Mouse (Mus musculus): ENCODE data around the gene Rgs10. TPM values are rescaled to one million over a fixed set of nuclear protein-coding genes. Genes with fewer than 3 reads are reported as not detected.

Gene Rgs10
- polyA plus RNA-seq, 1 experiment = 9.0 TPM

- no peak for TF ChIP-seq CTCF (IDR thresholded peaks at IDR 0.05; ENCODE audit: extremely low read depth, insufficient read length, insufficient replicate concordance, low read depth, low read length)
- no peak for TF ChIP-seq POLR2A (IDR thresholded peaks at IDR 0.05; ENCODE audit: low read depth, low read length)
- H3K36me3 ChIP-seq (ENCODE audit: control insufficient read depth, insufficient read depth, low read length) = no peaks in the 10 kb centered on the region
- H3K27ac ChIP-seq (ENCODE audit: insufficient read depth, low read depth, low read length) = peak overlapping the region; percentile 68
- H3K27me3 ChIP-seq (ENCODE audit: control insufficient read depth, insufficient read depth, low read length) = no peaks in the 10 kb centered on the region
- 40% methylated on average over 5 of the region's 5 CpGs for WGBS
- H3K4me3 ChIP-seq (ENCODE audit: low read depth, low read length) = no peak overlapping the region
- H3K4me1 ChIP-seq (ENCODE audit: control insufficient read depth, insufficient read depth, insufficient read length, low read length) = peaks cover 8% of the 10 kb centered on the region
Observed at GRCm38 (mm10) chr7:128392972-128393314, 25.6 kb downstream of the Rgs10 start.

- H3K27me3 ChIP-seq (ENCODE audit: control insufficient read depth, insufficient read depth, low read length) = no peaks in the 10 kb centered on the region
- peak overlapping the region; percentile 68 for H3K27ac ChIP-seq (ENCODE audit: insufficient read depth, low read depth, low read length)
- H3K36me3 ChIP-seq (ENCODE audit: control insufficient read depth, insufficient read depth, low read length) = no peaks in the 10 kb centered on the region
- no peak overlapping the region for H3K4me3 ChIP-seq (ENCODE audit: low read depth, low read length)
- no peak for TF ChIP-seq CTCF (IDR thresholded peaks at IDR 0.05; ENCODE audit: extremely low read depth, insufficient read length, insufficient replicate concordance, low read depth, low read length)
- no peak for TF ChIP-seq POLR2A (IDR thresholded peaks at IDR 0.05; ENCODE audit: low read depth, low read length)
- peaks cover 8% of the 10 kb centered on the region for H3K4me1 ChIP-seq (ENCODE audit: control insufficient read depth, insufficient read depth, insufficient read length, low read length)
- WGBS = 75% methylated on average over 18 of the region's 18 CpGs
Observed at GRCm38 (mm10) chr7:128392071-128392971, 26.2 kb downstream of the Rgs10 start.

GRCm38 (mm10) chr7:128391267-128392057, 27.1 kb downstream of the Rgs10 start:
- no peak overlapping the region for H3K4me3 ChIP-seq (ENCODE audit: low read depth, low read length)
- no peaks in the 10 kb centered on the region for H3K27me3 ChIP-seq (ENCODE audit: control insufficient read depth, insufficient read depth, low read length)
- 66% methylated on average over 12 of the region's 12 CpGs for WGBS
- TF ChIP-seq CTCF (IDR thresholded peaks at IDR 0.05; ENCODE audit: extremely low read depth, insufficient read length, insufficient replicate concordance, low read depth, low read length) (no peak), POLR2A (IDR thresholded peaks at IDR 0.05; ENCODE audit: low read depth, low read length) (no peak)
- H3K27ac ChIP-seq (ENCODE audit: insufficient read depth, low read depth, low read length) = peak overlapping the region; percentile 68
- H3K36me3 ChIP-seq (ENCODE audit: control insufficient read depth, insufficient read depth, low read length) = no peaks in the 10 kb centered on the region
- H3K4me1 ChIP-seq (ENCODE audit: control insufficient read depth, insufficient read depth, insufficient read length, low read length) = peaks cover 8% of the 10 kb centered on the region

- no peaks in the 10 kb centered on the region for H3K27me3 ChIP-seq (ENCODE audit: control insufficient read depth, insufficient read depth, low read length)
- H3K4me3 ChIP-seq (ENCODE audit: low read depth, low read length) = no peak overlapping the region
- 26% methylated on average over 7 of the region's 7 CpGs for WGBS
- H3K4me1 ChIP-seq (ENCODE audit: control insufficient read depth, insufficient read depth, insufficient read length, low read length) = peaks cover 8% of the 10 kb centered on the region
- TF ChIP-seq POLR2A (IDR thresholded peaks at IDR 0.05; ENCODE audit: low read depth, low read length) (no peak), CTCF (IDR thresholded peaks at IDR 0.05; ENCODE audit: extremely low read depth, insufficient read length, insufficient replicate concordance, low read depth, low read length) (no peak)
- no peak overlapping the region for H3K27ac ChIP-seq (ENCODE audit: insufficient read depth, low read depth, low read length)
- no peaks in the 10 kb centered on the region for H3K36me3 ChIP-seq (ENCODE audit: control insufficient read depth, insufficient read depth, low read length)
Observed at GRCm38 (mm10) chr7:128388968-128389367, 29.6 kb downstream of the Rgs10 start.

- peaks cover 6% of the 10 kb centered on the region; the same call in 1 of the 2 replicates for H3K4me1 ChIP-seq (ENCODE audit: control insufficient read depth, insufficient read depth, insufficient read length, low read length)
- H3K36me3 ChIP-seq (ENCODE audit: control insufficient read depth, insufficient read depth, low read length) = no peaks in the 10 kb centered on the region
- H3K27me3 ChIP-seq (ENCODE audit: control insufficient read depth, insufficient read depth, low read length) = no peaks in the 10 kb centered on the region
Observed at GRCm38 (mm10) chr7:128383726-128384463, 34.7 kb downstream of the Rgs10 start.

GRCm38 (mm10) chr7:128383189-128383725, 35.3 kb downstream of the Rgs10 start:
- no peak overlapping the region for H3K27ac ChIP-seq (ENCODE audit: insufficient read depth, low read depth, low read length)
- peaks cover 6% of the 10 kb centered on the region; the same call in 1 of the 2 replicates for H3K4me1 ChIP-seq (ENCODE audit: control insufficient read depth, insufficient read depth, insufficient read length, low read length)
- H3K4me3 ChIP-seq (ENCODE audit: low read depth, low read length) = no peak overlapping the region
- TF ChIP-seq CTCF (IDR thresholded peaks at IDR 0.05; ENCODE audit: extremely low read depth, insufficient read length, insufficient replicate concordance, low read depth, low read length) = no peak
- no peaks in the 10 kb centered on the region for H3K27me3 ChIP-seq (ENCODE audit: control insufficient read depth, insufficient read depth, low read length)
- WGBS = 76% methylated on average over 7 of the region's 7 CpGs
- H3K36me3 ChIP-seq (ENCODE audit: control insufficient read depth, insufficient read depth, low read length) = no peaks in the 10 kb centered on the region

More at GRCm38 (mm10) chr7:128383726-128384463, 34.7 kb downstream of the Rgs10 start:
- H3K4me3 ChIP-seq (ENCODE audit: low read depth, low read length) = no peak overlapping the region
- H3K27ac ChIP-seq (ENCODE audit: insufficient read depth, low read depth, low read length) = no peak overlapping the region
- 31% methylated on average over 10 of the region's 10 CpGs for WGBS
- TF ChIP-seq POLR2A (IDR thresholded peaks at IDR 0.05; ENCODE audit: low read depth, low read length) (no peak), CTCF (IDR thresholded peaks at IDR 0.05; ENCODE audit: extremely low read depth, insufficient read length, insufficient replicate concordance, low read depth, low read length) (no peak)
